Mouse (Mus musculus) cerebellum, adult 8-10 months (tissue): Measurements from ENCODE around the gene Ociad2.

ENCODE experiments used
- DNase-seq: peaks from one replicate; pipeline ENCODE4 v3.0.0; 2022

Ociad2 gene

DNA sequence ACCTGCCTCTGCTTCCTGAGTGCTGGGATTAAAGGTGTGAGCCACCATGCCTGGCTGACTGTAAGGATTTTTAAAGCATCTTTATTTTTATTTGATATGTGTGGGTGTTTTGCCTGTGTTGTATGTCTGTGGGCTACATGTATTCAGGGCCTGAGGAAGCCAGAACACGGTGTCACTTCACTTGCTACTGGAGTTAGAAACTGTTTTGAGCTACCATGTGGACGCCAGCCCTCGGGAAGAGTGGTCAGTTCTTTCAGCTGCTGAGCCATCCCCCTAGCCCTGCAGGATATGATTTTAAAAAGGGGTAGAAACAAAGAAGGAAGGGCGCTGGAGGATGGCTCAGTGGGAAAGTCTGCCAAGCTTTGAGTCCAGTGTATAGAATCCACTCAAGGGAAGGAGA lies 44.9 kb downstream of the Ociad2 start:
- no peak for DNase-seq

GRCm38 (mm10) chr5:73295016-73295415 lies 45.8 kb downstream of the Ociad2 start:
- DNase-seq = no peak

DNA sequence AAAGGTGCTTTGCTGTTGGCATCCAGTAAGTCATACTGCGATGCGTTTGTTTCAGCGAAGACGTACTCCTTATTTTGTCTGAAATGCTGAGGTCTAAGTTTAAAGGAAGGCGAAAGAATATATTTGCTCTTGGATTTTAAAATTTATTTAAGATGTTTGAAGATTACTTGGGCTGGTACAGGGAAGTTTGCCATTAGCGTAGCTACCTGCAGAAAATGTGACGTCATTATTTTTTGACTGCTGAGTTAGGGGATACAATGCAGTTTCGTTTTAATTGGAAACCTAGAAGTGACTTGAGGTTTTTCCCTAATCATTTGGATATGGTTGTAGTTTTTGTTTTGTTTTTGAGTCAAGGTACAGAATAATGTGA lies 47.4 kb downstream of the Ociad2 start:
- DNase-seq = no peak

GRCm38 (mm10) chr5:73292502-73293457 lies 48.0 kb downstream of the Ociad2 start, which contains the start of gene Ociad1:
TSS of gene Ociad1 (plus strand) at chr5:73292784.
- peak; percentile 92 for DNase-seq

- no peak for DNase-seq
Observed at GRCm38 (mm10) chr5:73289900-73290299, 50.9 kb downstream of the Ociad2 start.

- no peak for DNase-seq
Observed at GRCm38 (mm10) chr5:73286603-73287002, 54.2 kb downstream of the Ociad2 start.

GRCm38 (mm10) chr5:73285470-73285978 lies 55.3 kb downstream of the Ociad2 start:
- no peak for DNase-seq

DNA sequence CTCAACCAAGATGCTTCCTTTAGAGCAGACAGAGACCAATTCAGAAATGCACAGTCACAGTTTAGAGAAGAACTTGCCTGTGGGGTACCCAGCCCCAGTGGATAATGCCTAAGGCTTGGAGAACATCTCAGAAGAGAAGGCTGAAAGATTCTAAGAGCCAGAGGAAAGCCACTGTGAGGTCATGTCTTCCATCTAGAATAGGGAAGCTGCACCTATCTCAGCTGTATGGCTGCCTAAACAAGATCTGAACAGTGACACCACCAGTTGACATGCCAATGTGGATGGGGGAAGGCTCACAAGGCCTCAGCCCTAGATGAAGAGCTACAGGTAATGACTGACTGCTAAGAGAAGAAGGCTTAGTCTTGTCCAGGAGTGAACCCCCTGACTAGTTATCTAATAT lies 56.8 kb downstream of the Ociad2 start:
- DNase-seq = no peak

GRCm38 (mm10) chr5:73280567-73280850 lies 60.3 kb downstream of the Ociad2 start:
- DNase-seq = no peak

- DNase-seq = no peak
Observed at GRCm38 (mm10) chr5:73279732-73280566, 60.9 kb downstream of the Ociad2 start.

DNA sequence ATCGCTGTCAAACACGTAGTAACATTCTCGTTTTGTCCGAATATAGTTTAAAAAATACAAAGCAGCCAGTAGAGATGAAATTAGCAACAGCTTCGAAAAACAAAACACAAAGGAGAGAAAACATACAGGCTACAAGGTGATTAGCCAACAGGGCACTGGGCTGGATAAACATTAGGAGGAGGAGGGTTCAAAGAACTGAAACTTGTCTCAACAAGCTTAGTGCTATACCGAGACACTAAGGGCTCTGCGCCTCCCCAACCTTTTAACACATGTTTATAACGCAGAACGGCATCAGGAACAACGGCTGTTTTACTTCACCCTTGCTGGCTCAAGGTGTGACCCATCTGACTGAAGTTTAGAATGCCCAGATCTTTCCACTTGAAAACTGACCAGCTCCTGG lies 61.6 kb downstream of the Ociad2 start:
- DNase-seq = no peak

GRCm38 (mm10) chr5:73274941-73275340 lies 65.9 kb downstream of the Ociad2 start:
- DNase-seq = no peak

DNA sequence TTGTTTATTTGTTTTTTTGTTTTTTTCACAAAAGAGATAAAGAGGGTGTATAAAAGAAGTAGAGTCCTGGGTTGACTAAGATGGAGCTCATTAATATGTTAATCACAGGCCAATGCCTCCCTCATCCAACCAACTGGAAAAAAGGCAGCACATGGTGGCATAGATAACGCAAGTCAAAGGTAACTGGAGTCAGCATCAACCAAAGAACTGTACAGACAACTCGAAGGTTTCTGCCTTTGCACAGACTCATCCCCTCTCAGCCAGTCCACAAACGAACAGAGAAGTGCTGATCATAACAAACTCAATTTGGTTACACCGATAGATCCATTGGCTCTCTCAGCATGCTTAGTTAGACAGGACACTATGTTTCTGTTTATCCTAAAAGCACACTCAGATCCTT lies 67.7 kb downstream of the Ociad2 start:
- no peak for DNase-seq
